Mouse (Mus musculus) hematopoietic stem cell, adult 5-6 weeks (primary cell): Measurements from ENCODE around the gene Olfr437. TPM values are rescaled to one million over a fixed set of nuclear protein-coding genes. Genes with fewer than 3 reads are reported as not detected.
"Not testable (repeated sequence)": the region's sequence is repeated elsewhere in the genome, so short reads cannot be mapped to it uniquely, and the experiment has no call there.

Source experiments
- ATAC-seq, 2 experiments: fragments of 125-278 bp in 1 of 2; replicated peaks in 1 of 2; 2 replicates each; pipeline ENCODE4 v1.8.0; 2016 to 2017; ENCODE audit warnings: inconsistent platforms in 2 of 2, mild to moderate bottlenecking in 2 of 2, moderate number of reproducible peaks in 2 of 2, low read depth in 1 of 2, moderate TSS enrichment in 1 of 2; ENCODE audit not compliant: low FRiP score in 2 of 2, poor library complexity in 2 of 2, severe bottlenecking in 2 of 2, insufficient read depth in 1 of 2, low TSS enrichment in 1 of 2
- total RNA-seq: library from RNA; stranded (forward); fragments of 172-1452, 232-1000 nt; gene quantifications from 2 replicates; pipeline ENCODE4 v1.2.3, GENCODE M21; 2017

Olfr437 gene
- not detected in 2 replicates for total RNA-seq

- no peak for ATAC-seq
These were observed at the start of gene Olfr437 for GRCm38 (mm10) chr6:43162982-43163381. Olfr437 (plus strand) TSS chr6:43163282.

- not testable (repeated sequence) for ATAC-seq
These were observed 16.8 kb upstream of the Olfr437 start, which contains the start of gene Olfr237-ps1 for GRCm38 (mm10) chr6:43146267-43146666. Olfr237-ps1 (plus strand) TSS chr6:43146567.

- ATAC-seq, result no peak
These were observed 3.6 kb upstream of the Olfr437 start for GRCm38 (mm10) chr6:43159502-43159901.

- no peak for ATAC-seq
These were observed 4.2 kb downstream of the Olfr437 start for GRCm38 (mm10) chr6:43167246-43167645.

- ATAC-seq, result no peak
These were observed 8.8 kb downstream of the Olfr437 start, which contains the start of gene Olfr13 for GRCm38 (mm10) chr6:43171840-43172239. Olfr13 (plus strand) TSS chr6:43172140.

- no peak for ATAC-seq
These were observed 15.0 kb downstream of the Olfr437 start for GRCm38 (mm10) chr6:43178129-43178528.

GRCm38 (mm10) chr6:43178584-43179501 lies 15.8 kb downstream of the Olfr437 start:
- no peak for ATAC-seq

- no peak for ATAC-seq
These were observed 27.9 kb downstream of the Olfr437 start for GRCm38 (mm10) chr6:43190986-43191385.

- no peak for ATAC-seq
These were observed 33.7 kb downstream of the Olfr437 start, which contains the start of gene Olfr435 for GRCm38 (mm10) chr6:43196781-43197180. Olfr435 (plus strand) TSS chr6:43197146.

GRCm38 (mm10) chr6:43198094-43198493 lies 35.0 kb downstream of the Olfr437 start:
- no peak for ATAC-seq

GRCm38 (mm10) chr6:43202786-43203185 lies 39.7 kb downstream of the Olfr437 start:
- no peak for ATAC-seq

GRCm38 (mm10) chr6:43205355-43205754 lies 42.3 kb downstream of the Olfr437 start:
- ATAC-seq, result no peak

GRCm38 (mm10) chr6:43212873-43213272 lies 49.8 kb downstream of the Olfr437 start, which contains the start of gene Olfr434:
Olfr434 (plus strand) TSS chr6:43213021.
- not testable (repeated sequence) for ATAC-seq

Other genes starting within 250 kb of the Olfr437 start
- gene Olfr446, start 241.9 kb upstream of the Olfr437 start, total RNA-seq, result not detected in 2 replicates
- gene Olfr444, start 214.2 kb upstream of the Olfr437 start, total RNA-seq, result not detected in 2 replicates
- gene Olfr441, start 56.9 kb upstream of the Olfr437 start, total RNA-seq, result not detected in 2 replicates
- not detected in 2 replicates for gene Olfr237-ps1, start 16.7 kb upstream of the Olfr437 start, total RNA-seq
- not detected in 2 replicates for gene Olfr13, start 8.9 kb downstream of the Olfr437 start, total RNA-seq
- gene Olfr435, start 33.9 kb downstream of the Olfr437 start, total RNA-seq, result not detected in 2 replicates
- gene Olfr434, start 49.7 kb downstream of the Olfr437 start, total RNA-seq, result not detected in 2 replicates
- gene Olfr47, start 68.2 kb downstream of the Olfr437 start, total RNA-seq, result not detected in 2 replicates
- 16.7 and 30.3 TPM in 2 replicates for gene Arhgef5, start 102.3 kb downstream of the Olfr437 start, total RNA-seq
- not detected in 2 replicates for gene Nobox, start 146.3 kb downstream of the Olfr437 start, total RNA-seq